Mouse (Mus musculus) bone marrow, adult 2 months (tissue): ENCODE data around the gene Ndufv1. TPM values are rescaled to one million over a fixed set of nuclear protein-coding genes. Genes with fewer than 3 reads are reported as not detected.
A peak's percentile ranks its signal among the peaks of the same experiment; 100 is the strongest.

ENCODE experiments used
- H3K27ac ChIP-seq: fragments of 200-500 bp; 2 replicates; pipeline ENCODE4 v1.5.1; 2012; ENCODE audit warnings: low read depth, mild to moderate bottlenecking, control low read depth, inconsistent platforms, low read length; ENCODE audit not compliant: control insufficient read depth, poor library complexity, insufficient read depth
- H3K4me1 ChIP-seq: fragments of 200-500 bp; 2 replicates; pipeline ENCODE4 v1.6.1; 2011; ENCODE audit warnings: low read length; ENCODE audit not compliant: control insufficient read depth, insufficient read depth
- H3K4me3 ChIP-seq: fragments of 200-500 bp; replicated peaks from 2 replicates; pipeline ENCODE3; 2011; ENCODE audit warnings: mild to moderate bottlenecking, low read depth, low read length, control low read depth; ENCODE audit not compliant: control insufficient read depth
- CTCF ChIP-seq: fragments of 200-500 bp; IDR thresholded peaks from 2 replicates; pipeline ENCODE4 v1.5.1; 2011; ENCODE audit warnings: low read length, control low read depth; ENCODE audit not compliant: control insufficient read depth, insufficient read depth
- POLR2A ChIP-seq: fragments of 200-500 bp; IDR thresholded peaks from 2 replicates; pipeline ENCODE4 v1.6.1; 2011; ENCODE audit warnings: low read depth, mild to moderate bottlenecking, control low read depth, low read length, borderline replicate concordance; ENCODE audit not compliant: control insufficient read depth
- WGBS: fragments of 180-500 bp; shearing (Covaris S2); methylation state at CpG from one replicate; pipeline ENCODE4 v1.1.7; 2018; 5-methylcytosine and 5-hydroxymethylcytosine counted together
- polyA plus RNA-seq: library from polyadenylated mRNA; stranded (reverse); fragments of >200 nt; gene quantifications from 2 replicates; pipeline ENCODE4 v1.2.4, GENCODE M21; 2011; ENCODE audit warnings: low replicate concordance; ENCODE audit not compliant: missing spikeins, insufficient read depth, insufficient read length

The Ndufv1 gene
- polyA plus RNA-seq, 1 experiment: 118 TPM

DNA sequence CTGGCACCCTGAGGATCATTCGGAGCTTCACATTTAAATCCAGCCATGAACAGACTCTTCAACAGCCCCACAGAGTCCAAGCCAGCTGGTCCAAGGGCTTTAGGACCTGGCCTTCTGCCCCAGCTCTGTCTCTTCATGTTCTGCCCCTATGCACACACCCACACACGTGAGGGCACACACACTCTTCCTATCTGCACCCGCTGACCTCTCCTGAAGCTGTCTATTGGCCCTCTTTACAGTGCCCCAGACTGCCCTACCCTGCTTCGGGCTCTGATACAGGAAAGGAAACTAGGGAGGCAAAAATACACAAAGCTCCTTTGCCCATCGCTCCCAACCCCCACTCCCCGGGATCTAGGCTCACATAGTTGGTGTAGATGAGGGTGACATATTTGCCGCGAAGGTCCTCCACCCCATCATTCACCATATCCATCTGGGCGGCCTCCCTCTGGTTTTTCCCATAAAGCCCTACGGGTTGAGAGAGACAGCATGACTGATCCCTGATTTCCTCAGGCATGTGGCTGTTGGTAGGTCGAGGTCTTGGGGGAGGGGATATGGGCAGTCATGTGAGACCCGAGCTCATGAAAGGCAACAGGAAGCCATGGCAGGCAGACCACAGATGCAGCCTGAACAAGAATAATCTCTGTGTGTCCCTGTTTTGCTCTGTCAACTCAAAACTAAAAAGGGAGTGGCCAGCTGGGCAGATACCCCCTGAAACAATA, 23.9 kb upstream of the Ndufv1 start:
- 67% methylated on average over 12 of the region's 12 CpGs for WGBS
- Histone ChIP-seq H3K27ac (no peak overlapping the region), H3K4me3 (no peak overlapping the region), H3K4me1 (no peaks in the 10 kb centered on the region; the same call in 1 of the 2 replicates)
- TF ChIP-seq POLR2A: no peak
- no peak for TF ChIP-seq CTCF

DNA sequence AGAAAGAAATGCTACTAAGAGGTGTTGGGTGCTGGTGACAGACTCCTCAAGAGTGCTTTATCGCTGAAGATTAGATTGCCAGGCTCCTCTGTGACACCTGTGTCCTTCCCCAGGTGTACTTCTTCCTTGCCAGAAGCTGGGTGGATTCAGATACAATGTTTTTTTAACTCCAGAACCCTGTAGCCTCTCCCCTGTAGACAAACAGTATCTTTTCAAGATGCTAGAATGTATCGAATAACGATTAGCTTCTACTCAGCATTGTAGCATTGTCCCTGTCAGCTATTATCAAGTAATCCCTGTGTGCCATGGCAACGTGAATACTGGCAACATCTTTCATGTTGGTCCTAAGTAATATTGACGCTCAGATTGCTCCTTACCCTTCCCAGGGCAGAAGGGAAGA, 21.1 kb upstream of the Ndufv1 start:
- Histone ChIP-seq H3K4me3 (no peak overlapping the region), H3K4me1 (no peaks in the 10 kb centered on the region; the same call in 1 of the 2 replicates), H3K27ac (no peak overlapping the region)
- TF ChIP-seq CTCF (no peak), POLR2A (no peak)
- WGBS: 81% methylated on average over 5 of the region's 5 CpGs

DNA sequence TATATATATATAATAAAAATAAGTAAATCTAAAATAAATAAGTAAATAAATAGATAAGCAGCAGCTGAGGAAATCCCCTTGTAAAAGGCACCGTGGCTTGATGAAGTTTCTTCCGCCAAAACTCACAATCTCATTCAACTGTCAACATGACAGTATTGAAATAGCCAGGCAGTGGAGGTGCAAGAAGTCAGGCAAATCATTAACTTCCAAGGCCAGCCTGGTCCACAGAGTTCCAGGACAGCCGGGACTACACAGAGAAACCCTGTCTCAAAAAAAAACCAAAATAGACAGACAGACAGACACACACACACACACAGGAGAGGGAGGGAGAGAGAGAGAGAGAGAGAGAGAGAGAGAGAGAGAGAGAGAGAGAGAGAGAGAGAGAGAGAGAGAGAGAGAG, 20.7 kb upstream of the Ndufv1 start:
- no peaks in the 10 kb centered on the region; the same call in 1 of the 2 replicates for H3K4me1 ChIP-seq
- WGBS: 74% methylated on average over 3 of the region's 3 CpGs
- H3K27ac ChIP-seq: no peak overlapping the region
- TF ChIP-seq POLR2A: no peak
- TF ChIP-seq CTCF: no peak
- no peak overlapping the region for H3K4me3 ChIP-seq

DNA sequence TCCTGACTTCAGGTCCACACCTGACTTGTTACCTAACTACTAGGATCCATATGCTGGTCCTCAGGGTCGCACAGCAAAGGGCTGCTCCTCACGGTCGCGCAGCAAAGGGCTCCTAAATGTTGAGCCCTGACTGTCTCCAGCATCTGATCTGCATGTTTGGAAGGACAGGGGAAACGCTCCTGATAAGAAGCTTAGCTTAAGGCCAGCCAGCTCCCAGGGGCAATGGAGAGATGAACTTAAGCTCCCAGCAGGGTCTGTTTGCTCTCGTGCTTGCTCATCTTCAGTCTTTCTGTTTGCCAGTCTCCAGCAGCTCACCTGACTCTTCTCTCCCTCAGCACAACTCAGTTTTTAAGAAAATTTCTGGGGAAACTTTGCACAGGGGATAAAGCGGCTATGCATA, 20.1 kb upstream of the Ndufv1 start:
- H3K4me1 ChIP-seq: no peaks in the 10 kb centered on the region; the same call in 1 of the 2 replicates

DNA sequence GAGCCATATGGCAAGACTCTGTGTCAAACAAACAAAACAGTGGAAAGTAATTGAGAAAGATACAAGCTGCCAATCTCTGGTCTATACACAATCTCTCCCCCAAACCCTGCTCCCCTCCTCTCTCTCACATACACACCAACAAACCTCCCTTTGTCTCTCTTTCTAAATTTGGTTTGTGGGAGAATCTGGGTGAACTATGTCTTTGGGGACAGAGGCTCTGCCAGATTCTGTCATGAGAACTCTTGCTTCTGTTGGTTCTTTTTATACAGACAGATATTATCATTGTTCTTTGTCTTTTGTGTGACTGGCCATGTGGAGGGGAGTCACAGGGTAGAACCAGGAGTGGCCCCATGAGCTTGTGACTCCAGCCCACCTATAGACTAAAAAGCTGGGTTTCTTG, 15.0 kb upstream of the Ndufv1 start:
- no peak overlapping the region for H3K27ac ChIP-seq
- no peaks in the 10 kb centered on the region for H3K4me1 ChIP-seq
- TF ChIP-seq POLR2A (no peak), CTCF (no peak)
- H3K4me3 ChIP-seq: no peak overlapping the region

More for the DNA sequence above, 20.1 kb upstream of the Ndufv1 start:
- Histone ChIP-seq H3K4me3 (no peak overlapping the region), H3K27ac (no peak overlapping the region)
- WGBS: 79% methylated on average over 7 of the region's 7 CpGs
- TF ChIP-seq POLR2A: no peak
- TF ChIP-seq CTCF: no peak

DNA sequence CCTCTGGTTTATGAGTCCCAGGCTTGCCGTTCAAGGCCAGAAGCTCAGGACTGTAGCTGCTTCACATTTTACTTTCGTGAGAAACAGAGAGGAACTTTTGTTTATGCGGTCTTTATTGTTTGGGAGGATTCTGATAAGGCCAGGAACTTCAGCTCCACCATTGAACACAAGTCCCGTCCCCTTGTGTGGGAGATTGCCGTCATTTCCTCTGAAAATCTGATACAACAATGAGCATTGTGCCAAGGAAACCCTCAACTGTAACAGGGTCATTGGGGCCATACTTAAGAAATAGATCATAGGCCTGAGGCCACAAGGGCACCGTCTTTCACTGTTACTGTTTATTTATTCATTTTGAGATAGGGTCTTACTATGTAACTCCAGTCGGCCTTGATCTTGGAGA, 10.6 kb upstream of the Ndufv1 start:
- TF ChIP-seq CTCF: no peak
- no peak for TF ChIP-seq POLR2A
- 75% methylated on average over 7 of the region's 7 CpGs for WGBS
- no peaks in the 10 kb centered on the region; the same call in 1 of the 2 replicates for H3K4me1 ChIP-seq
- no peak overlapping the region for H3K27ac ChIP-seq
- H3K4me3 ChIP-seq: no peak overlapping the region

DNA sequence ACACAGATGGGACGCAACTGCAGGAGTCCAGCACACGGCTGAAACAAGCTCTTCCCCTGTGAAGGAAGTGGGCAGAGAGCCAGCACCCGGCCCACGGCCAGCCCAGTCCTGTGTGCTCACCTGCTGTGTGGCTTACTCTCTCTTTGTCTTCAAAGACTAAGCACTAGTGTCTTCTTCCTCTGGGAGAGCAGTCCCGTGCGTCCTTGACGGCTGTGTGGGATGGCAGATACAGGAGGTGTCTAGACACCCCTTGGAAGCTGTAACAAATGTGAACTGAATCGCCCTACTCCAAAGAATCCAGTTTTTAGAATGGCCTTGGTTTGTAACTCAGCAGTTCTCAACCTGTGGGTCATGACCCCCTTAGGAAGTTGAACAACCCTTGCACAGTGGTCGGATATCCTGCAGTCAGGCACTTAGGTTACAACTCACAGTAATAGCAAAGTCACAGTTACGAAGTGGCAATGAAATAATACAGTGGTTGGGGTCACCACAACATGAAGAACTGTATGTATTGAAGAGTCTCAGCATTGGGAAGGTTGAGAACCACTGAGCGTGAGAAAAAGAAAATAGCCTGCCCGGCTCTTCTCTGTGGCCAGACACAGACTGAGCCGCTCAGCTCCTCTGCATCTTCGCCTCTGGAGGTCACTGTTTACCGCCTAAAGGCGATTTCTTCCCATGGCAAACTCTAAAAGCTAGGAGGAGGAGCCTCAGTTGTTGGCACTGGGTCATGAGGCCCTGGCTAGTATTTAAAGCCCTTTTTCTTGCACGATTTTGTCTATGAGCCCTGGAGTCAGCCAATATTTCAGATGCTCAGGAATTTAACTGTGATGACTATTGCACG, 6.4 kb upstream of the Ndufv1 start:
- 18% methylated on average over 18 of the region's 18 CpGs for WGBS
- no peaks in the 10 kb centered on the region; the same call in 1 of the 2 replicates for H3K4me1 ChIP-seq
- no peak overlapping the region for H3K4me3 ChIP-seq
- no peak overlapping the region for H3K27ac ChIP-seq
- TF ChIP-seq CTCF: peak; percentile 72
- TF ChIP-seq POLR2A: no peak

DNA sequence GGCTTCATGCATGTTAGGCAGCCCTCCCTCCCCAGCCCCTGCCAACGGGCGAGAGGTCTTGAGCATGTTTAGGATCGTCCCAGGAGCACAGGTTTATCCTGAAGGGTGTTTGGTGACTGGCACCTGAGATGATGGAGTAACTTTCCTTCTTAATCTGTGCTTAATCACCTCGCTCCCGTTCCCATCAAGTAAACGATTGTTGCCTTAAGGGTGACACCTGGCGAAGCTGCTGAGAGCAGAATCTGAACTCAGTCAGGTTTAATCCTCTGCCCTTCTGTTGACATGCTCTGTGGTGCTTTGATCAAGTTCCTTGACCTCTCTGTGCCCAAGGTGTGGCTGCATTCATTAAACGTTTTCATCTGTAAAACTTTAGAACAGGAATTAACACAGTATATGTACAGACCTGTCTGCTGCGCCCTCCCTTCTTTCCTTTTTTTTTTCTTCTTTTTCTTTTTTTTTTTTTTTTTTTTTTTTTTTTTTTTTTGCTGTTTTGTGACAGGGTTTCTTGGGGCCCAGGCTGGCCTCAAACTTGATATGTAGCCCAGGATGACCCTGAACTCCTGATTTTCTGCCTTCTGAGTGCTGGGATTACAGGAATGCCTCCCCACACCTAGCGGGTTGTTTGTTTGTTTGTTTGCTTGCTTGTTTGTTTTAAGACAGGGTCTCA, 5.4 kb upstream of the Ndufv1 start:
- H3K27ac ChIP-seq: no peak overlapping the region
- H3K4me1 ChIP-seq: no peaks in the 10 kb centered on the region; the same call in 1 of the 2 replicates
- no peak for TF ChIP-seq CTCF
- TF ChIP-seq POLR2A: no peak
- H3K4me3 ChIP-seq: no peak overlapping the region
- 84% methylated on average over 10 of the region's 10 CpGs for WGBS
